Mouse (Mus musculus) bone marrow, adult 2 months (tissue): ENCODE results near the gene Psg22. TPM values are rescaled to one million over a fixed set of nuclear protein-coding genes. Genes with fewer than 3 reads are reported as not detected.
"Not testable (repeated sequence)": the region's sequence is repeated elsewhere in the genome, so short reads cannot be mapped to it uniquely, and the experiment has no call there.

Experiments
- H3K27ac ChIP-seq: fragments of 200-500 bp; 2 replicates; pipeline ENCODE4 v1.5.1; 2012; ENCODE audit warnings: low read depth, mild to moderate bottlenecking, control low read depth, inconsistent platforms, low read length; ENCODE audit not compliant: control insufficient read depth, poor library complexity, insufficient read depth
- H3K4me1 ChIP-seq: fragments of 200-500 bp; 2 replicates; pipeline ENCODE4 v1.6.1; 2011; ENCODE audit warnings: low read length; ENCODE audit not compliant: control insufficient read depth, insufficient read depth
- H3K4me3 ChIP-seq: fragments of 200-500 bp; replicated peaks from 2 replicates; pipeline ENCODE3; 2011; ENCODE audit warnings: mild to moderate bottlenecking, low read depth, low read length, control low read depth; ENCODE audit not compliant: control insufficient read depth
- CTCF ChIP-seq: fragments of 200-500 bp; IDR thresholded peaks from 2 replicates; pipeline ENCODE4 v1.5.1; 2011; ENCODE audit warnings: low read length, control low read depth; ENCODE audit not compliant: control insufficient read depth, insufficient read depth
- POLR2A ChIP-seq: fragments of 200-500 bp; IDR thresholded peaks from 2 replicates; pipeline ENCODE4 v1.6.1; 2011; ENCODE audit warnings: low read depth, mild to moderate bottlenecking, control low read depth, low read length, borderline replicate concordance; ENCODE audit not compliant: control insufficient read depth
- WGBS: fragments of 180-500 bp; shearing (Covaris S2); methylation state at CpG from one replicate; pipeline ENCODE4 v1.1.7; 2018; 5-methylcytosine and 5-hydroxymethylcytosine counted together
- polyA plus RNA-seq: library from polyadenylated mRNA; stranded (reverse); fragments of >200 nt; gene quantifications from 2 replicates; pipeline ENCODE4 v1.2.4, GENCODE M21; 2011; ENCODE audit warnings: low replicate concordance; ENCODE audit not compliant: missing spikeins, insufficient read depth, insufficient read length

Psg22 gene
- not detected in 2 replicates for polyA plus RNA-seq

GRCm38 (mm10) chr7:18717790-18718189, at the start of gene Psg22:
Gene Psg22 (plus strand): TSS chr7:18718090.
- H3K27ac ChIP-seq = no peak within 1 kb of the TSS
- H3K4me3 ChIP-seq = no peak within 1 kb of the TSS
- WGBS = 28% methylated on average over 2 of the region's 2 CpGs
- H3K4me1 ChIP-seq = no peaks in the 10 kb centered on the region
- TF ChIP-seq CTCF = no peak
- TF ChIP-seq POLR2A = no peak

GRCm38 (mm10) chr7:18679772-18680171, 38.1 kb upstream of the Psg22 start:
- H3K4me1 ChIP-seq = no peaks in the 10 kb centered on the region
- no peak for TF ChIP-seq POLR2A
- TF ChIP-seq CTCF = no peak
- no peak overlapping the region for H3K4me3 ChIP-seq
- no peak overlapping the region for H3K27ac ChIP-seq
- WGBS = 35% methylated on average over 2 of the region's 2 CpGs

- Histone ChIP-seq H3K4me1 (no peaks in the 10 kb centered on the region), H3K4me3 (no peak overlapping the region), H3K27ac (no peak overlapping the region)
- no peak for TF ChIP-seq POLR2A
- no peak for TF ChIP-seq CTCF
Measured at GRCm38 (mm10) chr7:18685586-18685985, 32.3 kb upstream of the Psg22 start.

- 52% methylated on average over 2 of the region's 2 CpGs for WGBS
- H3K27ac ChIP-seq = no peak within 1 kb of the TSS
- H3K4me3 ChIP-seq = no peak within 1 kb of the TSS
- H3K4me1 ChIP-seq = no peaks in the 10 kb centered on the region
- no peak for TF ChIP-seq POLR2A
- TF ChIP-seq CTCF = no peak
Measured at GRCm38 (mm10) chr7:18686085-18686484, 31.8 kb upstream of the Psg22 start, which contains the start of gene Psg20. Gene Psg20 (minus strand): TSS chr7:18686185.

GRCm38 (mm10) chr7:18710331-18710730, 7.6 kb upstream of the Psg22 start:
- not testable (repeated sequence) for H3K27ac ChIP-seq, H3K4me1 ChIP-seq, H3K4me3 ChIP-seq
- WGBS = 66% methylated on average over 4 of the region's 4 CpGs

- Histone ChIP-seq H3K4me3 (no peak overlapping the region), H3K27ac (no peak overlapping the region), H3K4me1 (no peaks in the 10 kb centered on the region)
- WGBS = 63% methylated on average over 1 of the region's 1 CpGs
- TF ChIP-seq POLR2A (no peak), CTCF (no peak)
Measured at GRCm38 (mm10) chr7:18710846-18711245, 7.0 kb upstream of the Psg22 start.

GRCm38 (mm10) chr7:18715546-18715945, 2.3 kb upstream of the Psg22 start:
- Histone ChIP-seq H3K4me3 (no peak overlapping the region), H3K27ac (no peak overlapping the region), H3K4me1 (no peaks in the 10 kb centered on the region)
- TF ChIP-seq POLR2A (no peak), CTCF (no peak)
- WGBS = 51% methylated on average over 4 of the region's 4 CpGs

- no peak for TF ChIP-seq POLR2A
- no peak for TF ChIP-seq CTCF
- WGBS = 71% methylated on average over 6 of the region's 6 CpGs
- Histone ChIP-seq H3K4me1 (no peaks in the 10 kb centered on the region), H3K27ac (no peak overlapping the region), H3K4me3 (no peak overlapping the region)
Measured at GRCm38 (mm10) chr7:18724001-18724400, 6.1 kb downstream of the Psg22 start.

- not testable (repeated sequence) for H3K4me3 ChIP-seq, H3K27ac ChIP-seq, H3K4me1 ChIP-seq
Measured at GRCm38 (mm10) chr7:18725931-18726330, 8.0 kb downstream of the Psg22 start.
